Mouse (Mus musculus) embryonic fibroblast, embryonic 13.5 days (primary cell): ENCODE results near the gene Pfkfb2.

Experiments
- CTCF ChIP-seq: IDR thresholded peaks from 2 replicates; pipeline ENCODE4 v1.5.1; 2011; ENCODE audit warnings: mild to moderate bottlenecking, control low read depth, low read length, moderate library complexity, borderline replicate concordance; ENCODE audit not compliant: insufficient read depth
- POLR2A ChIP-seq: IDR thresholded peaks from 2 replicates; pipeline ENCODE4 v1.6.1; 2011; ENCODE audit warnings: low read depth, mild to moderate bottlenecking, control low read depth, low read length, moderate library complexity

- TF ChIP-seq POLR2A: no peak
- TF ChIP-seq CTCF: no peak
Measured at GRCm38 (mm10) chr1:130710283-130711080, 18.6 kb downstream of the Pfkfb2 start.
